Mouse (Mus musculus): ENCODE data around the gene Hnrnpa1. TPM values are rescaled to one million over a fixed set of nuclear protein-coding genes. Genes with fewer than 3 reads are reported as not detected.

The Hnrnpa1 gene
- 100 to 1,000 TPM; 257 to 295 (median 288) TPM for total RNA-seq (2022)

GRCm38 (mm10) chr15:103240160-103241028 lies at the start of gene Hnrnpa1:
Gene Hnrnpa1, plus strand, starts transcription at chr15:103240432.
- peak; percentile 94 to 97 for DNase-seq (ENCODE audit: low spot score in 2 of 2)

GRCm38 (mm10) chr15:103190531-103191462 lies 49.4 kb upstream of the Hnrnpa1 start:
- peak in 1 of 2 experiments; percentile 27 for DNase-seq (ENCODE audit: low spot score in 2 of 2)

GRCm38 (mm10) chr15:103193606-103194005 lies 46.6 kb upstream of the Hnrnpa1 start:
- no peak for DNase-seq (ENCODE audit: low spot score in 2 of 2)

- no peak for DNase-seq (ENCODE audit: low spot score in 2 of 2)
These were observed 43.4 kb upstream of the Hnrnpa1 start for GRCm38 (mm10) chr15:103196835-103197234.

- DNase-seq (ENCODE audit: low spot score in 2 of 2), result no peak
These were observed 42.4 kb upstream of the Hnrnpa1 start for GRCm38 (mm10) chr15:103197785-103198184.

GRCm38 (mm10) chr15:103202088-103202793 lies 38.0 kb upstream of the Hnrnpa1 start:
- no peak for DNase-seq (ENCODE audit: low spot score in 2 of 2)

GRCm38 (mm10) chr15:103205156-103205555 lies 35.1 kb upstream of the Hnrnpa1 start:
- no peak for DNase-seq (ENCODE audit: low spot score in 2 of 2)

GRCm38 (mm10) chr15:103214149-103214548 lies 26.1 kb upstream of the Hnrnpa1 start:
- DNase-seq (ENCODE audit: low spot score in 2 of 2), result no peak

- DNase-seq (ENCODE audit: low spot score in 2 of 2), result peak; percentile 82 to 83
These were observed 25.0 kb upstream of the Hnrnpa1 start for GRCm38 (mm10) chr15:103214971-103215907.

- no peak for DNase-seq (ENCODE audit: low spot score in 2 of 2)
These were observed 24.2 kb upstream of the Hnrnpa1 start for GRCm38 (mm10) chr15:103216052-103216451.

GRCm38 (mm10) chr15:103220785-103221184 lies 19.4 kb upstream of the Hnrnpa1 start:
- no peak for DNase-seq (ENCODE audit: low spot score in 2 of 2)

- DNase-seq (ENCODE audit: low spot score in 2 of 2), result no peak
These were observed 18.8 kb upstream of the Hnrnpa1 start for GRCm38 (mm10) chr15:103221386-103221785.

- DNase-seq (ENCODE audit: low spot score in 2 of 2), result no peak
These were observed 16.1 kb upstream of the Hnrnpa1 start for GRCm38 (mm10) chr15:103224161-103224560.

- DNase-seq (ENCODE audit: low spot score in 2 of 2), result no peak
These were observed 13.2 kb upstream of the Hnrnpa1 start for GRCm38 (mm10) chr15:103227022-103227421.

- no peak for DNase-seq (ENCODE audit: low spot score in 2 of 2)
These were observed 12.7 kb upstream of the Hnrnpa1 start for GRCm38 (mm10) chr15:103227572-103227971.

GRCm38 (mm10) chr15:103228904-103229303 lies 11.3 kb upstream of the Hnrnpa1 start:
- DNase-seq (ENCODE audit: low spot score in 2 of 2), result no peak

GRCm38 (mm10) chr15:103233119-103233518 lies 7.1 kb upstream of the Hnrnpa1 start:
- DNase-seq (ENCODE audit: low spot score in 2 of 2), result no peak

GRCm38 (mm10) chr15:103237295-103237694 lies 2.9 kb upstream of the Hnrnpa1 start:
- DNase-seq (ENCODE audit: low spot score in 2 of 2), result no peak

- DNase-seq (ENCODE audit: low spot score in 2 of 2), result peak; percentile 94 to 96
These were observed 1.0 kb upstream of the Hnrnpa1 start for GRCm38 (mm10) chr15:103239130-103239684.

- peak; percentile 97 to 99 for DNase-seq (ENCODE audit: low spot score in 2 of 2)
These were observed 510 bp upstream of the Hnrnpa1 start, which contains the start of gene Cbx5 for GRCm38 (mm10) chr15:103239685-103240159. Gene Cbx5, minus strand, starts transcription at chr15:103239816.

Data from layer of hippocampus, adult 8-10 months (tissue).